Mouse (Mus musculus) lung, embryonic 15.5 days (tissue): ENCODE measurements around the gene Trarg1. TPM values are rescaled to one million over a fixed set of nuclear protein-coding genes. Genes with fewer than 3 reads are reported as not detected.

Experiments used
- ATAC-seq: fragments of 200-750 bp; cut with Nextera tagmentation; 2 replicates; pipeline ENCODE4 v1.8.0; 2017; ENCODE audit warnings: moderate number of reproducible peaks, borderline replicate concordance; ENCODE audit not compliant: low FRiP score, low TSS enrichment; ENCODE audit errors: extremely low read depth
- H3K27ac ChIP-seq: fragments of 300-500 bp; sonication (generic); 2 replicates; pipeline ENCODE4 v1.5.1; 2015; ENCODE audit warnings: moderate library complexity, mild to moderate bottlenecking, inconsistent platforms
- H3K27me3 ChIP-seq: fragments of 300-500 bp; sonication (generic); 2 replicates; pipeline ENCODE4 v1.6.1; 2015; ENCODE audit warnings: inconsistent platforms
- H3K36me3 ChIP-seq: fragments of 300-500 bp; sonication (generic); 2 replicates; pipeline ENCODE4 v1.6.1; 2015; ENCODE audit warnings: inconsistent platforms
- H3K4me1 ChIP-seq: fragments of 300-500 bp; sonication (generic); 2 replicates; pipeline ENCODE4 v1.6.1; 2015; ENCODE audit warnings: inconsistent platforms
- H3K4me2 ChIP-seq: fragments of 300-500 bp; sonication (generic); 2 replicates; pipeline ENCODE4 v1.6.1; 2015; ENCODE audit warnings: inconsistent platforms, mild to moderate bottlenecking, moderate library complexity
- H3K4me3 ChIP-seq: fragments of 300-500 bp; sonication (generic); 2 replicates; pipeline ENCODE4 v1.5.1; 2015; ENCODE audit warnings: mild to moderate bottlenecking, inconsistent platforms
- H3K9ac ChIP-seq: fragments of 300-500 bp; sonication (generic); 2 replicates; pipeline ENCODE4 v1.6.1; 2015; ENCODE audit warnings: inconsistent platforms
- H3K9me3 ChIP-seq: fragments of 300-500 bp; sonication (generic); 2 replicates; pipeline ENCODE4 v1.6.1; 2016; ENCODE audit warnings: inconsistent platforms
- WGBS: fragments of 180-500 bp; shearing (Covaris S2); methylation state at CpG from one replicate; pipeline ENCODE4 v1.1.7; 2015; 5-methylcytosine and 5-hydroxymethylcytosine counted together
- polyA plus RNA-seq: library from polyadenylated mRNA; unstranded; fragments of >200 nt; fragmentation: Nextera tagmentation; extraction: Ambion mirVana; gene quantifications from 2 replicates; pipeline ENCODE4 v1.2.1, GENCODE M21; 2015

Gene Trarg1
- polyA plus RNA-seq, 1 experiment from 2014 or later = 0.67 TPM

DNA sequence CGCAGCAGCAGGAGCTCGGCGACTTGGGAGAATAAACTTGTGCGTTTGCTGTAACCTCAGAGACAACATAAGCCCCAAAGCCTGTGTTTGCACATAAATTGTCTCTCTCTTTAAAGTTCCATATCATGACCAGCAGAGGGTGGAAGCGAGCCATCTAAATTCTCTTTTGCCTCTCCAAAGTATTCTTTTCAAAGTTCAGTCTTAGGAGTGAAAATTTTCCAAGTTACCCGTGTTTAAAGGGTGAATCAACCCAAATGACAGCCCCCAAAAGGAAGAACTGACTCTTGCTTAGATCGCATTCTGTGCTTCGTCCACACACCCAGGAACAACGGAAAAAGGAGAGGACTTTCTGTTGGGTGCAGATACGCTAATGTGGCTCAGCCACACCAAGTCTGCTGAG lies 24.5 kb upstream of the Trarg1 start:
- Histone ChIP-seq H3K4me2 (peak overlapping the region; percentile 53), H3K4me1 (no peaks in the 10 kb centered on the region), H3K9me3 (no peaks in the 10 kb centered on the region), H3K9ac (peak overlapping the region; percentile 37; the same call in 1 of the 2 replicates), H3K27ac (no peak overlapping the region), H3K4me3 (peak overlapping the region; percentile 21), H3K27me3 (no peaks in the 10 kb centered on the region), H3K36me3 (no peaks in the 10 kb centered on the region)
- WGBS = 4% methylated on average over 10 of the region's 10 CpGs
- ATAC-seq = no peak

DNA sequence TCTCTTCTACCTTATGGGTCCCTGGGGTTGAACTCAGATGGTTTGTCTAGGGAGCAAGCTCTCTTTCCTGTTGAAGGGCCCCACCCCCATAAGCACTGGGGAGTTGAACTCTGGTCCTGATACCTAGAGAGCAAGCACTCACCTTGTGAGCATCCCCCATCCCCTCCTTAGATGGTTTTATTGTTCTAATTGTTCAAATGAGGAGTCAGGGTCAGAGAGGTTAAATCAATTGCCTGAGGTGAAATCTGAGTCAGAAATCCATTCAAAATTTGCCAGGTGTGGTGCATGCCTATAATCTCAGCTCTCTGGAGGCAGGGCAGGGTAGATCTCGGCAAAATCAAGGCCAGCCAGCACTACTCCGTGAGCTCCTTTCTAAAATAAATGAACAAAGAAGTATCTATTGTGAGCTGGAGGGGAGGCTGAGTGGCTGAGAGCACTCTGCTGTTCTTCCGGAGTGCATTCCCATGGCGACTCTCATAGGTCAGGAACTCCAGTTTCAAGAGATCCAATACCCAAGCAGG lies 22.1 kb upstream of the Trarg1 start:
- no peak overlapping the region for H3K27ac ChIP-seq
- 34% methylated on average over 4 of the region's 4 CpGs for WGBS
- H3K4me1 ChIP-seq = no peaks in the 10 kb centered on the region
- no peak for ATAC-seq
- H3K4me2 ChIP-seq = no peak overlapping the region
- no peaks in the 10 kb centered on the region for H3K9me3 ChIP-seq
- no peaks in the 10 kb centered on the region for H3K36me3 ChIP-seq
- H3K4me3 ChIP-seq = no peak overlapping the region
- H3K9ac ChIP-seq = no peak overlapping the region
- no peaks in the 10 kb centered on the region for H3K27me3 ChIP-seq

DNA sequence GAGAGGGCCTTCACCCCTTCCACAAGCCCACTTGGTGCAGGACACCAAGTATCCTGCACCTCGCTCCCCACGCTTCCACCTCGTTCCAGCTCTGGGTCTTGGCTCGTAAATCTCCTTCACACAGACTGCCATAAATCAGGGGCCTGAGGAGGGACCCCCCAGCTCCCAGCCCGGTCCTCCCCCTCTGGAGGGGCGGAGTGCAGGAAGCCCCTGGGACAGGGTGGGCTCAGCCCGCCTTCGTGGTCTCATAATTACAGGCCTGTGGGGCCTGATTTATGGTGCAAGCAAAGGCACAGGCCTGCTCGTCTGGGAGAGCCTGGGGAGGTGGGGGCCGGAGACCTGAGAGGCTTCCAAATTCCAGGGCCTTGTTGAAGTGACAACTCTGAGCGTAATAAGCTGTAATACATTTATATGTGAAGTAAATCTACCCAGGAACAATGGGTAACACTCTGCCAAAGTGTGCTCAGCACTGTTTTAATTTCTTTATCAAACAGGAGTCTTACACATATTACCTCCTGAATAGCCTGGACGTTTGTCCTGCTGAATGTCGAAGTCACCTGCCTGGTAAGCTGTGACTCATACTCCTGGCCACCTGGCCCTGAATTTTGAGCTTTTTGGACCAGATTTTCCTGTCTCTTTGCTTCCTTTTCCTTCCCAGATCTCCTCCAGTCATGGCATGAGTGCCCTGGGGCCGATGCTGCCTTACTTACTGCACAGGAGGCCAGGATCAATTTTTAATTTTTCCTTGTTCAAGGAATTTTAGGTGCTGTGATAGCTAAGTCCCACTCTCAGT lies 20.3 kb upstream of the Trarg1 start:
- no peak overlapping the region for H3K27ac ChIP-seq
- 48% methylated on average over 14 of the region's 14 CpGs for WGBS
- ATAC-seq = no peak

DNA sequence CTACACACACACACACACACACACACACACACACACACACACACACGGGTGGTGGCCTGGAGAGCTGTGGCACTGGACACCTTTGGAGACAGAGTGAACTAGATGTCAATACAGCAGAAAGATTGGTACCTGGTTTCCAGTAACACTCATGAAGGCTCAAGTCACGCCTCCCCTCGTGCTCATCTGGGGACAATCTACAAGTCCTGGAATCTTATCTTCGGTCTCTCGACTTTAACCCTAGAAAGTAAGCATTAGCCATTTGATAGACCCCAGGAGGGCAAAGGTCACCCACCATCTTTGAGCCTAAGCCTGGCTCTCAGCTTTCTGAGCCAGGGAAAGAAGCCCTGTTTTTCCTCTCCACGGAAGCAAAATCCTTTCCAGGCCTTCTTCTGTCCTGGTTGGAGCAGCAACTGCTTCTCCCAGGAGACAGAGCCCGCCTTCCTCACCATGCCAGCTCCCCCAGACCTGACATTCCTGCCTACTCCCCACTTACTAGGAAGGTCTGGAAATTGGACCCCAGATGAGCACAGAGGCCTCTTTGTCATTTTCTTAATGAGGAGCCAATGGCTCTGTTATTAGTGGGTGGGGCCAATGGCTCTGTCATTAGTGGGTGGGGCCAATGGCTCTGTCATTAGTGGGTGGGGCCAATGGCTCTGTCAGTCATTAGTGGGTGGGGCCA lies 17.7 kb upstream of the Trarg1 start:
- no peak for ATAC-seq
- Histone ChIP-seq H3K36me3 (no peaks in the 10 kb centered on the region), H3K4me2 (no peak overlapping the region), H3K9me3 (no peaks in the 10 kb centered on the region), H3K27me3 (peaks cover 37% of the 10 kb centered on the region), H3K4me1 (no peaks in the 10 kb centered on the region), H3K27ac (no peak overlapping the region), H3K9ac (no peak overlapping the region), H3K4me3 (no peak overlapping the region)
- WGBS = 48% methylated on average over 7 of the region's 7 CpGs

More for the DNA sequence above, 20.3 kb upstream of the Trarg1 start:
- Histone ChIP-seq H3K4me2 (no peak overlapping the region), H3K4me3 (no peak overlapping the region), H3K9me3 (no peaks in the 10 kb centered on the region), H3K36me3 (no peaks in the 10 kb centered on the region), H3K9ac (no peak overlapping the region), H3K27me3 (peaks cover 11% of the 10 kb centered on the region), H3K4me1 (no peaks in the 10 kb centered on the region)

DNA sequence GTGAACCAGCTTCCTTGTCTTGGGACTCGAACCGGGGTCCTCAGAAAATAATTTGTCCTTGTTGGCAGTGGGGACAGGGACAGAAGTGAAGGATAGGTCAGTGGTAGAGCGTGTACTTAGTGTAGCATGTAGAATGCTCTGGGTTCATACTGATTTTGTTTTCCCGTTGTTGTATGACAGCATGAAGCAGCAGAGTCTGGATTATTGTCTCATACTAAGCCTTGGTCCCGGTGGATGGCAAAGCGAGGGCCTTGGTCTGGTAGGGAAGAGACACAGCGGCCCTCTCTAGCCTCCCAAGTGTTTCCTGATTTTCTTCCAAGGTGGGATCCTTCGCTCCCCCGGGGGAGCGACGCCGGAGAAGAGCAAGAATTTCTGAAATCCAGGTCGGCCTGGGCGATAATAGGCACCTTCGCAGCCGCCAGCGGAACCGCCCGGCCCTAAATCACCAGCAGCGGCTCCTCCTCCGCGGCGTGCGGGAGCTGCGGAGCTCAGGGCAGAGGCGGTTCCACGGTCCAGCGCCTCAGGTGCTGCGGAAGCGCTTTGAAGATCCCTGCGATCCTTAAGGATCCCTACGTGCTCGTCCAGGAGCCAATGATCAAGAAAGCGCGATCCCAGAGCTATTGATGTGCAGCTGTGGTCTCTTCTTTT lies 13.5 kb upstream of the Trarg1 start:
- no peak for ATAC-seq
- Histone ChIP-seq H3K4me2 (peak overlapping the region; percentile 45), H3K36me3 (no peaks in the 10 kb centered on the region), H3K4me3 (peak overlapping the region; percentile 23), H3K27me3 (peaks cover 67% of the 10 kb centered on the region), H3K9ac (no peak overlapping the region), H3K27ac (no peak overlapping the region), H3K9me3 (no peaks in the 10 kb centered on the region), H3K4me1 (no peaks in the 10 kb centered on the region)
- WGBS = 10% methylated on average over 35 of the region's 35 CpGs

DNA sequence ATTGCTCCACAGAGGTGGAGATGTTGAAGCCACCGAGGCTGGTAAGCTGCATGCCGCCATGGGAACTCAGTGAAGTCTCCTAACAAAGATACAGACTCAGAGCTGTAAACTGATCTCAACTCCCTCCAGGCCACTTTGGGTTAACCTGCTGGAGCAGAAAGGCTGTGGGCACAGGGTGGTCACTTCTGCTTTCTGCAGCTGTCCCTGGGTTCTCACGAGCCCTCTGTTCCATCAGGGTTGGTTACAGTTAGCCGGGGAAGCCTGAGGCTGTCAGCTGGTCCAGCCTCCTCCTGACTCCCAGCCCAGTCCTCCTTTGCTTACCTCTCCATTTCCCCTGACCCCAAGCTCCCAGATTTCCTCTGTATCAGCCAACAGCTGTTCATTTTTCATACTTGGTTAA lies 11.8 kb upstream of the Trarg1 start:
- H3K27ac ChIP-seq = no peak overlapping the region
- H3K4me3 ChIP-seq = no peak overlapping the region
- 42% methylated on average over 4 of the region's 4 CpGs for WGBS
- H3K4me1 ChIP-seq = peaks cover 6% of the 10 kb centered on the region
- H3K4me2 ChIP-seq = no peak overlapping the region
- H3K9me3 ChIP-seq = no peaks in the 10 kb centered on the region
- H3K9ac ChIP-seq = no peak overlapping the region
- H3K36me3 ChIP-seq = no peaks in the 10 kb centered on the region
- peaks cover 83% of the 10 kb centered on the region for H3K27me3 ChIP-seq
- ATAC-seq = no peak

DNA sequence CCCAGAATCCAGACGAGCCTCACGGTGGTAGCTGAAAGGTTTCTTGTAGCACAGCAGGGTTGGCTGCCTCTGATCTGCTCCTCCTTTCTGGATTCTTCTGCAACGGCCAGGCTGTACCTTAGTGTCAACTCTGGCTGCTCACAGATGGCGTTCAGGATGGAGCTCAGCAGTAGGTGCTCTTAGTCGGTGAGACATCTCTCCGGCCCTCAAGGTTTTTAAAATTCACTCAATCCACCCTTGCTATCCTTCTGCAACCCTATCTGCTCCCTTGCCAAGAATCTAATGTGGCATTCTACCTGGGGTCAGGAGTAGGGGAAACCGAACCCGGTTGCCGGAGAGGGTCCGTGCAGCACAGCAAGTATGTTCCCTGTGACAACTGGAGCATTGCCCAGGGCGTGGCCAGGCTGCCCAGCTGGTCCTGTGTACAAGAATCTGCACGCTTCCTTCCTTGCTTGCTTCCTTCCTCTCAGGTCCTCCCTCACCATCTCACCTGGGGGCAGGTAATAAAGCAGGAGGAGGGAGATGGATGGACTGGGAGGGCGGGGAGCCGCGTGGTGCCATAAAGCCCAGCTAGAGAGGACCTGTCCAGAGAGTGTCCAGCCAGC lies 7.6 kb upstream of the Trarg1 start, which contains the start of gene Bhlha9:
Bhlha9 (plus strand) TSS at position 600 of the 605 bp plus-strand sequence.
- 63% methylated on average over 15 of the region's 15 CpGs for WGBS
- Histone ChIP-seq H3K4me3 (peak within 1 kb of the TSS; percentile 33), H3K27ac (no peak within 1 kb of the TSS), H3K4me1 (peaks cover 7% of the 10 kb centered on the region), H3K9me3 (no peaks in the 10 kb centered on the region), H3K27me3 (peaks cover 81% of the 10 kb centered on the region), H3K4me2 (peak within 1 kb of the TSS; percentile 67), H3K9ac (peak within 1 kb of the TSS; percentile 20; the same call in 1 of the 2 replicates), H3K36me3 (no peaks in the 10 kb centered on the region)
- ATAC-seq = no peak

DNA sequence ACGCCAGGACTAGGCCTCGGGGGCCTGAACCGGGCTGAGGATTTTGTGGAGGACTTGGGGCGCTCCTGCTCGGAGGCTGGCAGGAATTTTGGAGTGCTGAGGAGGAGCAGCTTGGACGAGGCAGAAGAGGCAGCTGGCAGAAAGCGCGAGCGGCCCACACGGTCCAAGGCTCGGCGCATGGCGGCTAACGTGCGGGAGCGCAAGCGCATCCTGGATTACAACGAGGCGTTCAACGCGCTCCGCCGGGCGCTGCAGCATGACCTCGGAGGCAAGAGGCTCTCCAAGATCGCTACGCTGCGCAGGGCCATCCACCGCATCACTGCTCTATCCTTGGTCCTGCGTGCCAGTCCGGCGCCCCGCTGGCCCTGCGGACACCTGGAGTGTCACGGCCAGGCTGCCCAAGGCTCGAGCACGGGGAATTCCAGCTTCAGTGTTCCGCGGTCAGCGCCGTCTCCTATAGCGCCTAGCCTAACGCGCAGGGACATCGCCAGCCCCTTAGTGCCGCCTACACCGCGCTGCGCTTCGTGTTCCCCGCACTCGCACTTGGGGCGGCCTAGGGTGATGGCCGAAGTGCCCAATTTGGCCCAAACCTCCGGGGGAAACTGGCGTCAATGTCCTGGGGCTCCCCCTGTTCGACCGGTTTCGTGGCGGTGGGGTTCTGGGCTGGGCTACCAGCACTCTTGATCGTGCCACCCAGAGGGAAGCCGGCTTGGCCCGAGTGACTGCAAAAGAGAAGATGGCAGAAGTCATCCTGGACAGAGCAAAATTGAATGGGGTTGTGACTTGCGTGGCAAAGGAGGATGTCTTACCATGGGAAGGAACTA lies 6.8 kb upstream of the Trarg1 start:
- H3K27ac ChIP-seq = no peak overlapping the region
- peak overlapping the region; percentile 20; the same call in 1 of the 2 replicates for H3K9ac ChIP-seq
- H3K4me1 ChIP-seq = peaks cover 7% of the 10 kb centered on the region
- ATAC-seq = no peak
- peaks cover 73% of the 10 kb centered on the region for H3K27me3 ChIP-seq
- H3K4me3 ChIP-seq = peak overlapping the region; percentile 33
- no peaks in the 10 kb centered on the region for H3K36me3 ChIP-seq
- no peaks in the 10 kb centered on the region for H3K9me3 ChIP-seq
- peak overlapping the region; percentile 67 for H3K4me2 ChIP-seq
- 3% methylated on average over 64 of the region's 64 CpGs for WGBS

DNA sequence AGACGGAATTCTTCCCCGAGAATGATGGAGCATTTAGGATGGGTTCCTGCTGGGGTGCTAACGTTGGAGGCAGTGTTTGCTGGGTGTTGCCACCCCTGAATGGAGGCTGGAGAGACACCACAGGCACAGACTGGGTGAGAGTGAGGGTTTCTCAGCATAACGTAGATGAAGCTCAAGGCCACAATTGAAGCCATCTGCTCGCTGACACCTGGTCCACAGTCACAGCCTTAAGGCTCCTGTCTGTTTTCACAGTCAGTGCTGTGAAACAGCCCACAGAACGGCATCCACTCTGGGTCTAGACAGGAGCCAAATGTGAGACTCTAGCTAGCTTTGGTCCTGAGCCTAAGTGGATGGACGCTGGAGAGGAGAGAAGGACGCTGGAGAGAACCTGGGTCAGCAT lies 5.4 kb upstream of the Trarg1 start:
- no peak overlapping the region for H3K27ac ChIP-seq
- H3K4me2 ChIP-seq = no peak overlapping the region
- H3K9ac ChIP-seq = no peak overlapping the region
- H3K4me3 ChIP-seq = no peak overlapping the region
- no peak for ATAC-seq
- H3K27me3 ChIP-seq = peaks cover 61% of the 10 kb centered on the region
- H3K4me1 ChIP-seq = peaks cover 7% of the 10 kb centered on the region
- H3K9me3 ChIP-seq = no peaks in the 10 kb centered on the region
- H3K36me3 ChIP-seq = no peaks in the 10 kb centered on the region
- 39% methylated on average over 8 of the region's 8 CpGs for WGBS

DNA sequence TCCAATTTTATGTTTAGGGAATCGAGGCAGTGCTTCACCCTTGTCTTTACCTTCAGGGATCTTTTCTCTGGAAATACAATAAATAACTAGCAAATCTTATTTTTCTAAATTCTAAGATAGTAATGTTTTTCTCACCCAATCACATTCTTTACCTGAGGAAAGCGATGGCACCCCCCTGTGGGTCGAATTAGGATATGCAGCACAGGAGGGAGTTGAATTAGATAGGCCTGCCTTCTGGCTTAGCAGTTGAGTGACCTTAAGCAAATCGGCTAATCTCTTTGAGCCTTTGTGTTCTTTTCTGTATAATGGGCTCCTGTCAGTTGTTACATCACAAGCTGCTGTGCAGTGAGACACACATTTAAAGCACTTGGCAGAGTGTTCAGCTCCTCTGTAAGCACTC lies 4.9 kb upstream of the Trarg1 start:
- 38% methylated on average over 4 of the region's 4 CpGs for WGBS
- peaks cover 61% of the 10 kb centered on the region for H3K27me3 ChIP-seq

DNA sequence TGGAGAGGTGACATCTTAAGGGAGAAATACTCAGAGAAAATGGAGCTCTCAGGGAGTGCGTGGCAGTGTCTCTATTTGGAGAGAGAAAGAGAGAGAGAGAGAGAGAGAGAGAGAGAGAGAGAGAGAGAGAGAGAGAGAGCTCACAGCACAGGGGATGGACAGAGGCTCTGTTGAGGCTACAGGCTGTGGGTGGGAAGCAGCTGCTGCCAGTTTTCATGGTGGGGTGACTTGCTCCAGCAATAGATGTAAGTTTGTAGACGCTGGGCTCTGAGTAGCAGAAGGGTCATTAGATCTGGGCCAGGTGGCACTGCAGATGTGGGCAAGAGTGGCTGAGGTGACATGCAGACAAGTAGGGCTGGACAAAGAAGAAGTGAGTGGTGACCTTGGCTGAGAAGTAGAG lies 6.0 kb downstream of the Trarg1 start:
- Histone ChIP-seq H3K36me3 (no peaks in the 10 kb centered on the region), H3K4me1 (no peaks in the 10 kb centered on the region), H3K27ac (no peak overlapping the region), H3K4me2 (no peak overlapping the region), H3K9me3 (no peaks in the 10 kb centered on the region), H3K9ac (no peak overlapping the region), H3K4me3 (no peak overlapping the region), H3K27me3 (no peaks in the 10 kb centered on the region)
- WGBS = 55% methylated on average over 2 of the region's 2 CpGs
- no peak for ATAC-seq

More for the DNA sequence above, 4.9 kb upstream of the Trarg1 start:
- Histone ChIP-seq H3K9me3 (no peaks in the 10 kb centered on the region), H3K4me2 (no peak overlapping the region), H3K27ac (no peak overlapping the region), H3K9ac (no peak overlapping the region), H3K36me3 (no peaks in the 10 kb centered on the region), H3K4me1 (peaks cover 7% of the 10 kb centered on the region), H3K4me3 (no peak overlapping the region)
- ATAC-seq = no peak
